Mouse (Mus musculus): Measurements from ENCODE around the gene Vmp1.

DNA sequence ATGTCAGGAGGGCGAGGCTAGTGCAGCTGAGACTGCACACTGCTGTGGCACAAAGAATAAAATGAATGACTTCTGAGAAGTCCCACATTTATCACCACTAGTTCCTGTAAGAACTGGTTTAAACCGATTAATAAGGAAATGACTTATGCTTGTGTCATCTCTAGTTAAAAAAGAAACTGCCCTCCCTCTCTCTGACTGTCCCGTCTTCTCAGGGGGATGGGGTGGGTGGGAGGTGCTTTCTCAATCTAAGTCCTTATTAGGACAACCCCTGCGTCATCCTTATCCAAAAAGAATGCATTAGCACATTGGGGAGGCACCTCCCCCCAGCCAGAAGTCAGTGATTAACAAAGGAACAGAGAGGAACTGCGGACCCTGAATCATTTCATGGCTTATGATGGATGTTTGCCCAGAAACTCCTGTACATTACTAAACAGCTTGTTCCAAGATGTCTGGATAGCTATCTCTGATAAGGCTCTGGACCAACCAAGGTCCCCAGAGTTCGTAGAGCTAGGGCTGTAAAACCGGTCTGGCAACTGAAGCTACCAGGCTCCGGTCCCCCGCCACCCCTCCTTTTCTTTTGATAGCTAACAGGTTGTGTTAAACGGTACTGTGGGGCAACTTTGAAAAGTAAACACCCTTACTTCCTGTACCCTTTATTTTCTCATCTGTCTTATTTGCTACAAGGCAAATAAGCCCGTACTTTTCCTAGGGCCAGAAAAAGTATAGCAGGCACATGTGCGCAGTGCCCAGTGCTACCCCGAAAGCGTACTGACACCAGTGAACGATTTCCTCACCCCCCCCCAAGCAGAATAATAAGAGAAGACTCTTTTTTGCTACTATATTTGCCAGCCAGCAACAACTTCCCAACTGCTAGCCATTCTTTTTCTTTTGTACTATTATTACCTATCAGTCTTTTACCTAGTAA, 96.5 kb downstream of the Vmp1 start:
- no peak for TF ChIP-seq POLR2A (IDR thresholded peaks at IDR 0.05; ENCODE audit: borderline replicate concordance, insufficient read depth, low read length)
- TF ChIP-seq CTCF (IDR thresholded peaks at IDR 0.05; ENCODE audit: borderline replicate concordance, insufficient read depth, low read depth, low read length) = no peak
